Mouse (Mus musculus): Measurements from ENCODE around the gene Rtn1. TPM values are rescaled to one million over a fixed set of nuclear protein-coding genes. Genes with fewer than 3 reads are reported as not detected.

Gene Rtn1
- total RNA-seq, 1 experiment from 2014 or later, result not detected

DNA sequence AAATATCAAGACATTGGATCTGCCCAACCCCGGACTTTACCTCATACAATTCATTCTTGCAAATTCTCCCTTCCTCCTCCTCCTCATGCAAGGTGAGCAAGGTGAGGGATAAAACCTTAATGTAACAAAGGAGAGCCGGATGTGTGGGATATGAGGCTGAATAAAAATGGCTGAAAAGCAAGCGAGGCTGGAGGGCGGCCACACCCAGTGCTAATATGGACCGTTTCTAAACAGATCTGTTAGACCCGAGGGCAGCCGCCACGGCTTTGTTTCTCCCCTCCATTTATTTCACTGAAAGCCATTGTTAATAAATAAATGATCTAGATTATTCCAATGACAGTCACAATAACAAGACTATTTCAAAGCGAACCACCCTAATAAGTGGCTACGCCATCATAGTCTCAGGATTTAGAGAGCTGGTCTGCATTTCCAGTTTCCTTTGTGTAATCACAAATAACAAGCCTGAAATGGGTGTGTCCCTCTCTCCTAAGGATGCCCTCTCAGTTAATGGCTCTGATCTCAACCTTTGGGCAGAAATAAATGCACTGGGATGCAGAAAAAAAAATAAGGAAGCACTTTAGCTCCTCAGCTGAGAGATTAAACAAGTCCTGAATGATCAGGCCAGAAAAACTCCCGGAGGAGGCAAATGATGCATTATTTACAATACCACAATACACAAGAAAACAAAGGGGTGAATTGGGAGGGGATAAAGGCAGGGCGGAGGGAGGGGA is 173.1 kb downstream of the Rtn1 start:
- ATAC-seq (replicated peaks; ENCODE audit: low read depth, poor library complexity, severe bottlenecking), result no peak

DNA sequence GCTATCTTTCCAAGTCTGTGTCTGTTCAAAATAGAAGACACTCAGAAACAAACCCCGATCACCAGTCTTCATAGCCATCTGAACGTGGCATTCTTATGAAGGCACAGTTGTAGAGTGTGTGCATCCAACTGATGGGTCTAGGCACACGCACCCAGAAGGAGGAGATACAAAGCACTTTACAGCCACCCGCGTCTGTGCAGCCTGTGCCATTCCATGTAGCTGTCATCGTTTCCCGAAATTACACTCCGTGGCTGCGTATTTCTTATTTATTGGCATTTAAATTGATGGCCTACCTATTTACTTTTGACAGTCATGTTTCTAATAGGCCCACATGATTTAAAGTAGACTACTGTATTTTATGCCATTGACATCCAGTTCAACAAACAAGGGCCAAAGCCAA is 173.9 kb downstream of the Rtn1 start:
- no peak for ATAC-seq (replicated peaks; ENCODE audit: low read depth, poor library complexity, severe bottlenecking)

DNA sequence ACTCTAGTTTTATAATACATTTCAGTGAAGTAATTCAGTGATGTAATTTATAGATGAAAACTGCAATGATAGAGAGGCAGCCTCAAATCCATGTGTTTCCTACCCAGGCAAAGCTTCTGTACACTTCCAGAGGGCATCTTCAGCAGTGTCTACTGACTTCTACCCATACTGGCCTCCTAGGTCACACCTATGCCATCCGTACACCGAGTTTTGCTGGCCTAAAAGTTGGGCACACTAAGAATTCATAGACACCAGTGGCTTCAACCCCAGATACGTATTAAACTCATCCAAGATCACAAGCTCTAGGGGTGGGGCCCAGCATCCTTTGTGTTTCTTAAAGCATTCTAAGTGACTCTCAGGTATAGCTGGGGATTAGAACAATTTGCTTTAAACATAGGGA is 174.7 kb downstream of the Rtn1 start:
- ATAC-seq (replicated peaks; ENCODE audit: low read depth, poor library complexity, severe bottlenecking), result no peak

DNA sequence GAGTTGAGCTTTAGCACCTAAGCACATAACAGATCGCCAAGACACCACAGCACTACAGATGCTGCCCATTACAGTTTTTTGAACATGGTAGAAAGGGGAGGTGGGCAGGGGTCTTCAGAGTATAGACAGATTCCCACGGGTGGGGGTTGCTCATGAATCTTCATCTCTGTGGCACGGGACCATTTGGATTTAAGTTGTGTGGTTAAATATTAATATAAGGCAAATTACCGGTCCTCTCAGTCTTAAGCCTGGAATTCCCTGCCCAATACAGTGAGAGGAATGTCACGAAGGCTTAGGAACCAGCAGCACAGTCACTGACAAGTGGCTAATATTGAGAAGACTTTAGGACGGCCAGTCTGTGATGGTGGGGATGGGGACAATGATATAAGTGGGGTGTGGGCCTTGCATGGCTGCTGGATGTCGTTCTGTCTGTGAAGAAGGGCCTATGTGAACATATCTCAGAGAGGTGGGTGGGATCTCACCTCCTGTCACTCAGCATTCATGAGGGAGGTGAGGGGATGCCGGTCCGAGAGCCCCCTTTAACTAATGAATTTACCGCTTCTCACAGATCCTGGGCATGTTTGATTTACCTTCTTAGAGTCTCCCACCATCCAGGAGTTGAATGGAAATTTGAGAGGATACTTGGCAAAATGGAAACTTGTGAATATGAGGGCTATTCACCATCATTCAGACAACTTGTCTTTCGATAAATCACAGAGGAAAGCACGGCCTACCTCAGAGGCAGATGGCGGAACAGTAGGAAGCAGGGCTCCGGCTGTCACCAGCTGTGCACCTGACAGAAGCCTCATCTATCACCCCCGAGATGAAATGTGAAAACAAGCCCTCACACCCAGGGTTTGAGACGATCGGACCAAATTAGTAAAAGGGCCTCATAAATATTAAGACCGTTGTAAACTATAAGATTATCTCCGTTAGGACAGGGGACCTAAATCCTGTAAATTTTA is 175.7 kb downstream of the Rtn1 start:
- no peak for ATAC-seq (replicated peaks; ENCODE audit: low read depth, poor library complexity, severe bottlenecking)

DNA sequence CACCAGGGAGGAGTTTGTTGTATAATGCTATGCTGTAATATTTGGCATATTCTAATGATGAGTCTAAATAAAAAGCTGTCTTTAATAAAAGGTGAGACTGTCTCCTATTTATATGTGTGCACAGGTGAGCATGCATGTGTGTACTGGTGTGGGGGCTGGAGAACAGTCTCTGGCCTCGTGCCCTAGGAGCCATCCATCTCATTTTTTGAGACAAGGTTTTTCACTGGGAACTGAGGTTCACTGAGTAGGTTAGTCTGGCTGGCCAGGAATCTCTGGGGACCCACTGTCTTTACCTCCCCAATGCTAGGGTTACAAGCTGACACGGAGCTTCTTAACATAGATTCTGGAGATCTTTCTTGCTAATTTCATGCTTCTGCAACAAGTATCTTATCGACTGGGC is 176.7 kb downstream of the Rtn1 start:
- ATAC-seq (replicated peaks; ENCODE audit: low read depth, poor library complexity, severe bottlenecking), result no peak

DNA sequence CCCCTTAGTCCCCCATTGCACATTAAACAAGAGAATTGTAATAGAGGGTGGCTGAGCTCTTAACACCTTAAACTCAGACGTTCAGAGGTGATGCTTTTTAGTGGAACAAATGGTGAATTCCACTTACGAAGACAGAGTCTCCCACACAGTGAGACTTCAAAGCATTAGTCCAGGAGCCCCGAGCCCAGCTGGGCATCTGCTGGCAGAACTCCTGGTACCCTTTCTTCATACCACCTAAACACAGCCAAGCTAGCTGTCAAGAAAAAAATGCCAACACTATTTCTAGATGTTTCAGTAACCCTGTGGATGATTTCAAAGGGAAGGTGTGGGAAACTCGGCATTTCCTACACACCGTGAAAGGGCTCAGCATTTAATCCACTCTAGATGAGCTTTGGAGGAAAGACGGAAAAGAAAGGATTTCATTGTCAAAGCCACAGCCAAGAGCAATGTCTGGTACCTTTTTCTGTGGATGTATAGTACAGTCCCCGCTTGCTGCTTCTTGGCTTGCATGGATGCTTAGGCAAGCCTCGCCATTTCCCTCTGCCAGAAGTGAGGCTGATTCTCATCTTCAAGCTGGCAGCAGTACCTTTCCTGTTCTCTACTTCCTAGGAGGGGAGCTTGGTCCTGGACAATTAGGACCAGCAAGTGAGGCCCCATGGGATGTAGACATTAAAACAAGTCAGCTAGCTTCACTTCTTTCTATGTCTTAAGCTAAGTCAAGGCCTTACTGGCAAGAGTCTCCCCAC is 179.2 kb downstream of the Rtn1 start:
- no peak for ATAC-seq (replicated peaks; ENCODE audit: low read depth, poor library complexity, severe bottlenecking)

DNA sequence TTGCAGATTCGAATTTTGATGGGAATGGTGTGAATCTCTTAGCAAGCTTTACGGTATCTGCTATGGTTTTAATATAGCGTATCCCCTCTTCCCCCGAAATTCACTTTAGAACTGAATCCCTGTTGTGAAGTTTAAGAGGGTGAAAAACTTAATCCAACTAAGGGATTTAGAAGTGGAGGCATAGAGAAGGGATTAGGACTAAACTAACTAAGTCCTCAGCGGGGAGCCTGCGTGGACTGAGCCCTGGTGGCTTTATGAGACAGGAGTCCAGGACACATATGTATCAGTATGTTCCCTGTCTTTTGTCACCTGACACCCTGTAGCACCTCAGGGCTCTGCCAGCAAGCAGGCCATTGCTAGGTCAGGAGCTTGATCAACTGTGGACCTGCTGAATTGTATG is 181.1 kb downstream of the Rtn1 start:
- ATAC-seq (replicated peaks; ENCODE audit: low read depth, poor library complexity, severe bottlenecking), result no peak

DNA sequence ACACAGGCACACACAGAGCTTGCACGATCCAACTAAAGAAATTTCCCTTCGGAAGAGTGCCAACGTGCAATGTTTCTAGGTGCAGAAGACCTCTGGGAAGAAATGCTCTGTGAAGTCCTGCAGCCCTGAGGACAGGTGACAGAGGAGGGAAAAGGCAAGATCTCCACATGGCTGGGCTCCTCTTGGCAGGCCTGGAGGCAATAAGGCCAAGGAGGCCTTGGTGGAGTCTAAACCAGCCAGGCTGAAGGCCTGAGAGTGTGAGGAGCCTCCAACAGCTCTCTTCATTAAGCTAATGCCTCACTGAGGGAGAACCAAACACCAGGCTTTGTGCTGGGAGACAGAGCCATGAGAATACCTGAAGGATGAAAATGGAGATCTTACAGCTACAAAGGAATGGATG is 183.5 kb downstream of the Rtn1 start:
- no peak for ATAC-seq (replicated peaks; ENCODE audit: low read depth, poor library complexity, severe bottlenecking)

DNA sequence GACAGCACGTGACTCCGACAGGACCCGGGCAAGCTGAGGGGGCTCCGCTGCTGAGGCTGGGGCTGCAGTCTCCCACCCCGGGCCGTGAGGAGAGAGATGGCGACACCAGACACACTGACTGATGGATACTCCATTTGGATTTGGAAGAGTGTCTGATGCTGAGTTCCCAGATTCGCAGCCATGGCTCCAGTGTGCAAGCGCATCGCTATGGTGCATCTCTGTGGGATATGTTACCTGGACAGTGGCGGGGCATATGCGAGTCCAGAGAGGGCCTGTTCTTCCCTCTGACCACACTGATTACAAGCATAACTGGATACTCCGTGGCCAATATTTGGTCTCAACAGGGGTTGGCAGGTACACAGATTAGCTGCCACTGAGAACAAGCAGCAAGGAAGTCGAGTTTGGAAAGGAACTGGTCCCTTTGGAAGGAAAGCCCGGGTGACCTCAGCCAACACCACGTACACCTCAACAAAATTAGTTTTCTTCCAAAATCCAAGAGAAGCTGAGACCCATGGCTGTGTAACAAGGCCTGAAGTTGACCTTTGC is 185.2 kb downstream of the Rtn1 start:
- no peak for ATAC-seq (replicated peaks; ENCODE audit: low read depth, poor library complexity, severe bottlenecking)

DNA sequence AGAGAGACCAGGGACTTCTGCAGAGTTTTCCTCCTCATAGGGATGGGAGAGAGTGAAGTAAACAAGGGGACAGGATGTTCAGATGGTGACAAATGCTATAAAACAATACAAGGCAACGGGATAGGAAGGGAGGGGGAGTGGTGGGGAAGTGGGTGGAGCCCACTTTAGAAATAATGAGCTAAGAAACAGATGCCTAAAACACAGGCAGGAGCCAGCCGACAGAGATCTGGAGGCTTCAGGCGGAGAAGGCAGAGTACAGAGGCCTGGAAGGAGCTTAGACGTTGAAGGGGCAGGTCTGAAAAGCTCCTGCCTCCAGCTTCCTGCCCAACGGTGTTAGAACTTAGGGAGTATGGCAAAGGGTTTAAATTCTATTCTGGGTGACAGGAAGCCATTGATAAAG is 195.3 kb downstream of the Rtn1 start:
- ATAC-seq (replicated peaks; ENCODE audit: low read depth, poor library complexity, severe bottlenecking), result no peak

DNA sequence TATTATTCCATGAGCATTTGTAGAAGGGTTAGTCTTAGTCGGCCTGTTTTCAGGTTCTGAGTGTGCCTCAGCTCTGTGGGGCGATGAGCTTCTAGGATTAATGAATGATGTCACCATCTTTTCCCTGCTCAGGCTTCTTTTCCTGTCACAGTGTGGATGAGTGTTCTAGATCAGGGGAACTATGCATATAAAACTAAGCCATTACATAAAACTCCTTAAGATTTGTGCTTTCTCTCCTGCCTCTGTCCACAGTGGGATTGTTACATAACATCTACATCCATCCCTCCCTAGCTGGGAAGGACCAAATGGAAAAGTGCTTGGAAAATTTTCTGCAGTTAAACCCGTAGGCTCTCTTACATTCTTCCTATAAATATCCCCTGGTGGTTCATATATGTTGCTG is 208.0 kb downstream of the Rtn1 start:
- ATAC-seq (replicated peaks; ENCODE audit: low read depth, poor library complexity, severe bottlenecking), result no peak

DNA sequence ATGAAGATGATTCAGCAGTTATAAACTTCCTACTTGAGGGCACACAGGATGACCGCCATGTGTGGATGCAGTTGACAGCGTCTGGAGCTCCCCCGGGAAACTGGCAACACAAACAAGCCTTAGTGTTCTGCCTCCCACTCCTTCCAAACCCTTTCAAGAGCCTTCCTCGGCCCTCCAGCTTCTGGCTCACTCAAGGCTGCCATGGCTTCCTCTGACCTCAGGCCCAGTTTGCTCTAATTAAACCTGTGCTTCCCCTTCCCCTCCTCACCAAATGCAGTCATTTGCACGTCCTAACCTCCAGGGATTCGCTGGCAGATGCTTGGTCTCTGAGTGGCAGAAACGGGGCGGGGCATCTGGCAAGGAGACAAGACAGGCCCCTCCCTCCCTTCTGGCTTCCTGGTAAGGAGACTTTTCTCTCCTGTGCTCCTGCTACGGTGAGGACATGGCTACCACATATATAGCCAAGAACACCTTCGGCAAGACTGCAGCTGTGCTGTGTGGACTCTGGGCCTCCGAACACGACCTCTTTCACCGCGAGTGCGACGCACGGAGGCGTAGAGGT is 210.8 kb downstream of the Rtn1 start:
- peak; percentile 52; the same call in 1 of the 2 replicates for ATAC-seq (replicated peaks; ENCODE audit: low read depth, poor library complexity, severe bottlenecking)

DNA sequence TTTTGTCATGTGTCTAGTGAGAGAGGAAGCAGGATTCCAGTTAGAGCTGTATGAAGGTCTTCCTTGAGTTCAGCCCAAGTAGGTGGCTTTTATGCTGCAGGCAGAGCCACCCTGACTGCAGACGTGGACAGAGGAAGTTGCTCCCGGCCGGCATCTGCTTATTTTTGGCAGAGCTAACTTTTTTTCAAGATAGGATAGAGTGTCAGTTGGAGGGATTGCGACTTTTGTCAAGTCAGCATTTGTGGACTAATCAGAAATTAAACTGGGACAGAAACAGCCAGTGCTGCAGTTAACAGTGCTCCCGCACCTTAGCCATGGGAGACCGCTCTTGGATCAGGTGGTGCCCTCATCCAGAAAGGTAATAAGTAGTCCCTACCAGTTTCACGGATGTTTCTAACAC is 211.4 kb downstream of the Rtn1 start:
- ATAC-seq (replicated peaks; ENCODE audit: low read depth, poor library complexity, severe bottlenecking), result no peak

DNA sequence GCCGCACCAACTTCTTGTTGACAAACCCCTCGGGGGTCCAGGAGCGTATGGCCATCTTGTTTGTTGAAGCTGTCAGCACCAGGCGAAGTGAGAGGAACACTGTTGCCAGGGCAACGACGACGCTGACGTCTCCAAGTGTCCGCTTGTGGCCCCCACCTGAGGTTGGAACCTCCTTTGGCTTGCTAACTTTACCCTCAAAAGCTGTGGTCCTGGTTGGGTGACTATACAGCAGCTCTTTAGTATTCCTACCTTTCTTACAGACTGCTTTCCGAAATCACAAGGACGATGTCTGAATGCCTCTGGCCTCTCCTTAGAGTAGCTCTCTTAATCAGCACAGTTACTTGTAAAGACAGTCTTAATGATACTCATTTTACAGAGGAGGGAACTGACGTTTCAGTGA is 223.9 kb downstream of the Rtn1 start, which contains the start of gene Ccdc175:
Gene Ccdc175 (minus strand): TSS at position 101 of the 400 bp plus-strand sequence.
- no peak for ATAC-seq (replicated peaks; ENCODE audit: low read depth, poor library complexity, severe bottlenecking)

DNA sequence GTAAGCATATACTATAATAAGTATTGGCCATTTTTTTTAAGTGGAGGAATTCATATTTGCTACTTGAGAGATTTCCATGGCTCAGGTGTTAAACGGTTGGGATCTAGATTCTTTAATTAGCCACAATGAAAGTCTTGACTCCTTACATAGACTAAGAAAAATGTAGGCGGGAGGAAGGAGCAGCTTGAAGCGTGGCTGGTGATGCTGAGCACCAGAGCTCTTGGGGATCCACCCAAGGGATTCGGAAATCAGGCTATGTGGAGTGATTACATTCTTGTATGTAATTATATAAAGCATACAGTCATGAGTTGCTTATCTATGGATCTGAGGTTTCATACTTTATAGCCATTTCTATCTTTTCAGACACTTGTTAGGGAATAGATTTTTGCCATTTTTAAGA is 229.3 kb downstream of the Rtn1 start:
- no peak for ATAC-seq (replicated peaks; ENCODE audit: low read depth, poor library complexity, severe bottlenecking)

DNA sequence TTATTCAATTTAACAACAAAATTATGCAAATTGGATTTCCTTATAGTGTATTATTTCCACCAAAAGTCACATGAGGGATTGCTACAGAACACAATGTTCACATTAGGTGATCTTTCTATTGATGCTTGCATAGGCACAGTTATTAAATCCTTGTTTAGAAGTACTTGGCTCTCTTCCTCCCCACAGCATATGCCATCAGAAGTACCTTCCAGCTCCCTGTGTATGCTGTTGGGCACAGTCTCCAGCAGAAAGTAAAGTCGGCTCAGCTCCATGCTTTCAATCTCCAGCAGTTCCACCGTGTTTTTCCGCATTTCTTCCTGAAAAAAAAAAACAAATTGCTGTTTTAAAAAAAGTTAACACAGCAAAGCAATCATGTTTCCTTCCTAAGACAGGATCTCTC is 230.5 kb downstream of the Rtn1 start:
- no peak for ATAC-seq (replicated peaks; ENCODE audit: low read depth, poor library complexity, severe bottlenecking)
